In genomic region chr11:68498517-68498916, GRCm38 (mm10) we compare ENCODE assay signal across 28 mouse cellular contexts. TPM values are rescaled to one million over a fixed set of nuclear protein-coding genes. Genes with fewer than 3 reads are reported as not detected.
DNase-seq lines count a peak whose midpoint lies in the region; ATAC-seq and TF ChIP-seq lines count a peak whose summit lies in the region.
"Had no signal": no experiment of that assay in that cellular context is flagged by ENCODE, and none has a peak within 500 bp of the region (broad histone marks: within the 10 kb centered on the region; RNA-seq: fewer than 3 reads in every experiment).

No protein-coding gene starts in this region.

- H3K9me3 ChIP-seq in heart, embryonic 10.5 days, result no peaks in the 10 kb centered on the region
- H3K9me3 ChIP-seq: embryonic facial prominence, embryonic 12.5 days; forebrain, embryonic 13.5 days; hindbrain, embryonic 13.5 days; intestine, embryonic 15.5 days; limb, embryonic 12.5 days; midbrain, embryonic 12.5 days had no signal

- H3K36me3 ChIP-seq in heart, embryonic 10.5 days, result no peaks in the 10 kb centered on the region
- H3K36me3 ChIP-seq: embryonic facial prominence, embryonic 12.5 days; hindbrain, embryonic 13.5 days; intestine, embryonic 15.5 days; limb, embryonic 12.5 days; midbrain, embryonic 12.5 days had no signal

- H3K4me3 ChIP-seq in left cerebral cortex, adult 2 months, result no peak overlapping the region
- H3K4me3 ChIP-seq in heart, embryonic 10.5 days, result no peak overlapping the region
- H3K4me3 ChIP-seq: embryonic facial prominence, embryonic 12.5 days; erythroblast, embryonic 14.5 days; forebrain, embryonic 13.5 days; gastrocnemius, adult 2 months; hindbrain, embryonic 13.5 days; intestine, embryonic 15.5 days; limb, embryonic 12.5 days; midbrain, embryonic 12.5 days had no signal

- WGBS in heart, embryonic 10.5 days, result 86% methylated on average over 11 of the region's 11 CpGs

- peaks cover 64% of the 10 kb centered on the region for H3K27me3 ChIP-seq in heart, embryonic 10.5 days (ENCODE audit: insufficient read depth, poor library complexity, severe bottlenecking)
- H3K27me3 ChIP-seq: embryonic facial prominence, embryonic 12.5 days; forebrain, embryonic 13.5 days; hindbrain, embryonic 13.5 days; intestine, embryonic 15.5 days; limb, embryonic 12.5 days; midbrain, embryonic 12.5 days had no signal

- no peak overlapping the region for H3K27ac ChIP-seq in left cerebral cortex, adult 2 months
- H3K27ac ChIP-seq in heart, embryonic 10.5 days, result no peak overlapping the region
- H3K27ac ChIP-seq: embryonic facial prominence, embryonic 12.5 days; forebrain, embryonic 13.5 days; gastrocnemius, adult 2 months; hindbrain, embryonic 13.5 days; intestine, embryonic 15.5 days; limb, embryonic 12.5 days; midbrain, embryonic 12.5 days had no signal

- H3K4me1 ChIP-seq in heart, embryonic 10.5 days, result peaks cover 15% of the 10 kb centered on the region
- H3K4me1 ChIP-seq: embryonic facial prominence, embryonic 12.5 days; forebrain, embryonic 13.5 days; limb, embryonic 12.5 days; midbrain, embryonic 12.5 days had no signal

- DNase-seq in natural killer cell, adult 2 months (ENCODE audit: low spot score in 2 of 2), result peak; percentile 55 to 84
- DNase-seq in spleen, postnatal 36 days (ENCODE audit: low spot score in 2 of 2), result peak; percentile 92
- no peak for DNase-seq in left cerebral cortex, adult 2 months (ENCODE audit: extremely low spot score in 1 of 2, low spot score in 2 of 2)
- no peak for DNase-seq in heart, embryonic 10.5 days (ENCODE audit: low spot score)
- no peak for DNase-seq in left cerebral cortex, adult 11 months (ENCODE audit: low spot score)
- DNase-seq in frontal cortex, postnatal 25 days (ENCODE audit: low spot score in 2 of 2), result no peak
- DNase-seq: adrenal gland, postnatal 36 days; cerebellum, adult 9-10 months; gastrocnemius, adult 2 months; kidney, adult 8-10 months; kidney, postnatal 14 days; lung, adult 2 months; lung, postnatal 14 days; right cerebral cortex, postnatal 14 days; thymus, postnatal 25 days had no signal

- peak; percentile 59 for ATAC-seq in CD4-positive, CD25-positive, alpha-beta regulatory T cell, adult 4 months
- peak; percentile 60 for ATAC-seq in activated CD4-positive, CD25-positive, alpha-beta regulatory T cell, adult 4 months
- ATAC-seq: forebrain, embryonic 13.5 days; intestine, embryonic 15.5 days had no signal

- intact Hi-C loops in left cerebral cortex, adult 2 months (cut with DNase I), result no loop called here

- no peak for TF ChIP-seq CTCF in left cerebral cortex, adult 2 months (IDR thresholded peaks at IDR 0.05)

RNA-seq across cellular contexts. Expression of gene Pik3r6, which starts 4.3 kb away (rescaled TPM):
- polyA plus RNA-seq in CD4-positive, CD25-positive, alpha-beta regulatory T cell, adult 4 months (2017; shearing (Covaris generic)), result not detected
- polyA plus RNA-seq in activated CD4-positive, CD25-positive, alpha-beta regulatory T cell, adult 4 months (2017; shearing (Covaris generic)), result not detected
- total RNA-seq in left cerebral cortex, adult 2 months (2021), result 1 to 10 TPM; 5.0 to 6.4 TPM
- polyA plus RNA-seq in heart, embryonic 10.5 days (2016; fragmentation: Nextera tagmentation; extraction: Ambion mirVana), result 1.9 and 2.2 TPM in 2 replicates

RNA-seq across cellular contexts. Expression of gene Mfsd6l, which starts 57.5 kb away (rescaled TPM):
- polyA plus RNA-seq in CD4-positive, CD25-positive, alpha-beta regulatory T cell, adult 4 months (2017; shearing (Covaris generic)), result not detected
- not detected for polyA plus RNA-seq in activated CD4-positive, CD25-positive, alpha-beta regulatory T cell, adult 4 months (2017; shearing (Covaris generic))
- not detected for total RNA-seq in left cerebral cortex, adult 2 months (2021)
- 0.06 and 0.16 TPM in 2 replicates for polyA plus RNA-seq in heart, embryonic 10.5 days (2016; fragmentation: Nextera tagmentation; extraction: Ambion mirVana)
- total RNA-seq: adrenal gland, postnatal 36 days; layer of hippocampus, adult 18-20 months; left cerebral cortex, postnatal 10 days; MEL had no signal
- polyA plus RNA-seq: erythroblast, embryonic 14.5 days; forebrain, embryonic 13.5 days; hindbrain, embryonic 13.5 days; limb, embryonic 12.5 days; liver, embryonic 11.5 days; midbrain, embryonic 12.5 days had no signal

Comparison
In these comparisons a context has a peak if more than half of its experiments do, and no peak if none do; other contexts are left out.
1. DNase-seq: peak in natural killer cell, adult 2 months (2 of 2) and spleen, postnatal 36 days (2 of 2); none in left cerebral cortex, adult 2 months (0 of 2), heart, embryonic 10.5 days (single experiment), left cerebral cortex, adult 11 months (single experiment) and frontal cortex, postnatal 25 days (0 of 2).